Mouse (Mus musculus): Measurements from ENCODE around the gene Tkfc. TPM values are rescaled to one million over a fixed set of nuclear protein-coding genes. Genes with fewer than 3 reads are reported as not detected.

Tkfc gene
- polyA plus RNA-seq, 1 experiment from 2014 or later = 25.7 TPM

DNA sequence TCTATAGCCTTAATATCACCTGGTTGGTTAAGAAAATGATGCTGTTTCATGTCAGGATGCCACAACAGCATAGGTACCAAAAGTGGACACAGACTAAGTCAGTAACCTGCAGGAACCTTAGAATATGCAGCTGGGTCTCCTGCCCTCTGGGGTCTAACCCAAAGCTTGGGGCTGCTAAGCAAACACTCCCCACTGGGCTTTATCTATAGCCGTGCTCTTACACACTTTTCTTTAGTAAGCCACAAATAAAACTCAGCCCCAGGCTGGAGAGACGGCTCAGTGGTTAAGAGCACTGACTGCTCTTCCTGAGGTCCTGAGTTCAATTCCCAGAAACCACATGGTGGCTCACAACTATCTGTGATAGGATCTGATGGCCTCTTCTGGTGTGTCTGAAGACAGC is 48.5 kb downstream of the Tkfc start:
- Histone ChIP-seq H3K27ac (replicated peaks) (no peak overlapping the region), H3K27me3 (no peaks in the 10 kb centered on the region), H3K4me2 (no peak overlapping the region), H3K9ac (no peak overlapping the region), H3K36me3 (peaks cover 13% of the 10 kb centered on the region; the same call in 1 of the 2 replicates), H3K9me3 (no peaks in the 10 kb centered on the region), H3K4me3 (no peak overlapping the region), H3K4me1 (replicated peaks) (peaks cover 24% of the 10 kb centered on the region)
- no peak for ATAC-seq (ENCODE audit: low read depth)
- WGBS = 75% methylated on average over 2 of the region's 2 CpGs

DNA sequence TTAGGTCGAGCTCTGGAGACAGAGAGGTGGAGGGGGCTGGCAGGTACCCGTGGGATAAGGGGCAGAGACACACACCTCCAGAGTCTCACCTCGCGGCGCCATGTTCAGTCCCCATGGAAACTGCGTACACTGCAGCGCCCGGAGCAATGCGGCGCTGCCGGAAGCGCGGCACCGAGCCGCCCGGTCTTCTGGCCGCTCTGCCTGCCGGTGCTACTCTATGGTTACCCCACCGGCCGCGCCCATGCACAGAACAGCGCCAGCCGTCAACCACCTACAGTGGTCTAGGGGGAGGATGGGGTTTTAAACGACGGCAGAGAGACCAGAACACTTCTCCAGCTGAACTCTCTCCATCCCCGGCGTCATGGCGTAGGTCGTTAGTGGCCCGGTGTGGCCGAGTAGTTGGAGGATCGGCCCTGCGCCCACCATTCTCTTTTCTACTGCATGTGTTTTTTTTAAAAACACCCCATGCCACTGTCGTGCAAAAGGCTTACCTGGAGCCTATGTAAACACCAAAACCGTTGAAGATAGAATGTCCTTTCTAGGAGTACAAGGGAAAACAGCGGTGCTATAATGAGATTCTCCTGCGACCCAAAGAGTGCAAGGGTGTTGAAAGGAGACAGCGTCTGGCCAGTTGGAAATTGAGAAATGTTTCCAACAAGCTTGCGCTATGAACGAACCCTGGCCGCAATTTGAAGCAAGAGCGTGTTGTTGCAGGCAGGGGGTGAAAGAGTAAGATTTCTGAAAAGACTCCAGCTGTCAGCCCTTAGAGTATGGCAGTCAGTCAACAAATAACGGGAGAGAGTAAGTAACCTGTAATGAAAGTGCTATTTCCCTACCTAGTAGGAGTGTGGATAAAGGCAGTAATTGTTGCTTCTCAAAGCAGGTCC is 49.6 kb downstream of the Tkfc start, which contains the start of gene Tmem216:
Gene Tmem216 (minus strand): TSS at position 615 of the 887 bp plus-strand sequence.
- Histone ChIP-seq H3K4me2 (peak within 1 kb of the TSS; percentile 71), H3K27me3 (no peaks in the 10 kb centered on the region), H3K4me3 (peak within 1 kb of the TSS; percentile 64), H3K4me1 (replicated peaks) (peaks cover 24% of the 10 kb centered on the region), H3K27ac (replicated peaks) (peak within 1 kb of the TSS; percentile 88), H3K36me3 (peaks cover 24% of the 10 kb centered on the region), H3K9me3 (no peaks in the 10 kb centered on the region), H3K9ac (peak within 1 kb of the TSS; percentile 82)
- ATAC-seq (ENCODE audit: low read depth) = peak; percentile 98
- WGBS = 1% methylated on average over 43 of the region's 43 CpGs

DNA sequence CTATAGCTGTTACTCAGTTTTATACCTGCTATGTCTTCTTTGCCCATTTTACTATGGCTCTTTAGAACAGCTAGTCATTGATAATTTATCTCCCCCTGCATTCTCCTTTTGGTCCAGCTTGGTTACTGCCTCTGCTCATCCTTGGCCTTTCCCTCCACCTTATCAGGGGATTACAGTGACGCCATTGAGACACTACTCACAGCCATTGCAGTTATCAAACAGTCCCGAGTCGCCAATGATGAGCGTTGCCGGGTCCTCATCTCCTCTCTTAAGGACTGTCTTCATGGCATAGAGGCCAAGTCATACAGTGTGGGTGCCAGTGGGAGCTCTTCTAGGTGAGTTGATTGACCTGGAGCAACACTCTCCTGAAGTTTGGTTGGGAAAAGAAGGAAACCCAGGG is 66.0 kb downstream of the Tkfc start:
- no peak overlapping the region for H3K4me2 ChIP-seq
- no peak overlapping the region for H3K9ac ChIP-seq
- ATAC-seq (ENCODE audit: low read depth) = no peak
- H3K27ac ChIP-seq (replicated peaks) = no peak overlapping the region
- no peaks in the 10 kb centered on the region for H3K9me3 ChIP-seq
- 96% methylated on average over 5 of the region's 5 CpGs for WGBS
- H3K27me3 ChIP-seq = no peaks in the 10 kb centered on the region
- H3K4me3 ChIP-seq = no peak overlapping the region
- peaks cover 91% of the 10 kb centered on the region for H3K36me3 ChIP-seq
- no peaks in the 10 kb centered on the region for H3K4me1 ChIP-seq (replicated peaks)

Other genes with a start within 250 kb of the Tkfc start
- 9.6 and 10.7 TPM in 2 replicates for gene Syt7, start 216.6 kb downstream of the Tkfc start, polyA plus RNA-seq (2015; fragmentation: Nextera tagmentation; extraction: Ambion mirVana)
- 0.55 and 0.67 TPM in 2 replicates for gene Lrrc10b, start 148.2 kb downstream of the Tkfc start, polyA plus RNA-seq (2015; fragmentation: Nextera tagmentation; extraction: Ambion mirVana)
- gene Ppp1r32, start 122.7 kb downstream of the Tkfc start, polyA plus RNA-seq (2015; fragmentation: Nextera tagmentation; extraction: Ambion mirVana) = 0.18 and 0.22 TPM in 2 replicates
- gene Cpsf7, start 80.4 kb downstream of the Tkfc start, polyA plus RNA-seq (2015; fragmentation: Nextera tagmentation; extraction: Ambion mirVana) = 47.3 and 60.1 TPM in 2 replicates
- gene Sdhaf2, start 79.5 kb downstream of the Tkfc start, polyA plus RNA-seq (2015; fragmentation: Nextera tagmentation; extraction: Ambion mirVana) = 72.1 and 77.0 TPM in 2 replicates
- 51.0 and 51.6 TPM in 2 replicates for gene Tmem216, start 49.4 kb downstream of the Tkfc start, polyA plus RNA-seq (2015; fragmentation: Nextera tagmentation; extraction: Ambion mirVana)
- 17.7 and 18.0 TPM in 2 replicates for gene Cyb561a3, start 28.5 kb downstream of the Tkfc start, polyA plus RNA-seq (2015; fragmentation: Nextera tagmentation; extraction: Ambion mirVana)
- gene Tmem138, start 28.3 kb downstream of the Tkfc start, polyA plus RNA-seq (2015; fragmentation: Nextera tagmentation; extraction: Ambion mirVana) = 34.8 and 38.2 TPM in 2 replicates
- 245 and 271 TPM in 2 replicates for gene Ddb1, start 327 bp downstream of the Tkfc start, polyA plus RNA-seq (2015; fragmentation: Nextera tagmentation; extraction: Ambion mirVana)
- 0.22 and 0.74 TPM in 2 replicates for gene Vwce, start 28.6 kb upstream of the Tkfc start, polyA plus RNA-seq (2015; fragmentation: Nextera tagmentation; extraction: Ambion mirVana)
- gene Pga5, start 72.4 kb upstream of the Tkfc start, polyA plus RNA-seq (2015; fragmentation: Nextera tagmentation; extraction: Ambion mirVana) = not detected in 2 replicates
- 34.2 and 37.6 TPM in 2 replicates for gene Vps37c, start 83.1 kb upstream of the Tkfc start, polyA plus RNA-seq (2015; fragmentation: Nextera tagmentation; extraction: Ambion mirVana)
- gene Cd5, start 133.3 kb upstream of the Tkfc start, polyA plus RNA-seq (2015; fragmentation: Nextera tagmentation; extraction: Ambion mirVana) = 0.54 and 0.58 TPM in 2 replicates
- not detected in 2 replicates for gene Cd6, start 224.4 kb upstream of the Tkfc start, polyA plus RNA-seq (2015; fragmentation: Nextera tagmentation; extraction: Ambion mirVana)
- 0.12 and 0.33 TPM in 2 replicates for gene Slc15a3, start 234.1 kb upstream of the Tkfc start, polyA plus RNA-seq (2015; fragmentation: Nextera tagmentation; extraction: Ambion mirVana)

Measured in neural tube, embryonic 13.5 days (tissue).